Mouse (Mus musculus) 3134 (cell line): ENCODE measurements around the gene Zfp39.
A peak's percentile ranks its signal among the peaks of the same experiment; 100 is the strongest.

Source experiments
- DNase-seq: peaks from one replicate; pipeline ENCODE4 v3.0.0-alpha.2; 2011; ENCODE audit warnings: low spot score; ENCODE audit not compliant: insufficient read length; ENCODE audit errors: extremely low read depth

The Zfp39 gene

GRCm38 (mm10) chr11:58903511-58904409 lies at the start of gene Zfp39:
TSS of gene Zfp39 (minus strand) at chr11:58904225.
- DNase-seq, result peak; percentile 98

DNA sequence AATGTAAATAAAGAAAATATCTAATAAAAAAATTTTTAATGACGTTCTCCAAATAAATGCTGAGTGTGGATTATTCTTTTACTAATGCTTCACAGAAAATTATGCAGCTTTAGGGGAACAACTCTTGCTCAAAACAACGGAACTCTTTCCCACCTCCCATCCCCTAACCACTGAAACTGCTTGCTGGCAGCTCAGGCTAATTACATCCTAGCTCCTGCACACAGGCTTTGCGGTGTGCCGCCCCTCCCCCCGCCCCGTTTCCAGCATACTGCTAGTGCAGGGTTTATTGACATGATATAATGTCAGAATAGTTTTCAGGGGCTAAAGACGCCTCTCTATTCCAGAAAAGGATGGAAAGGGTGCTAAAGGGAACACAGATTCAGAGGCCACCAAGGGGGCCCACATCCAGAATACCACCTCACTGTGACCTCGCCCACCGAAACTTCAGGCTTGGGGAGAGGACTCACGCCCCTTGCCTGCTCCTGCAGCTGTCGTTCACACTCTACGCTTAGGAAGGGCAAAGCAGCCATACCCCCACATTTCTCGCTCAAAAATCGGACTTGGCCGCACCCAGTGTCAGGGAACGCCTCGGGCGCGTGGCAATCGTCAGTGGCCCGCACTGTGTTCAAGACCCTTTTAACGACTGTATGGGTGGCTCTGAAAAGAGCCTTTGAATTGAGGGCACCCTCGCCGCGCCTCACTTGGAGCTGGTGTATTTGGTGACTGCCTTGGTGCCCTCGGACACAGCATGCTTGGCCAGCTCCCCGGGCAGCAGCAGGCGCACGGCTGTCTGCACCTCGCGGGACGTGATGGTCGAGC lies 49.5 kb upstream of the Zfp39 start:
- DNase-seq, result peak; percentile 73

DNA sequence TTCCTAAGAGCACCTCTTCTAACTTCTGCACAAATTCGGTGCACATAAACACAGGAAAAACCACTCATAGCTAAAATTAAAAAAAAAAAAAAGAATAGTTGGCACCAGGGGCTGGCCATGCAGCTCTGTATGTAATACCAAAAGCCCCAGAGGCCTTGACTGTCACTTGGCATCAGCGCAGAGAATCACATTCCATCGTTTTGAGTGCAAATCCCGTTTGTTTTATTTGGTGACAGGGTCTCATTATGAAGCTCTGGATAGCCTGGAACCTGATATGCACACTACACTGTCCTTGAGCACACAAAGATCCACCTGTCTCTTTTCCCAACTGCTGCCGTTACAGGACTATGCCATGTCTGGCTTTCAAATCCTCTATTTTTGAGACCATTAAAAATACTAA lies 47.2 kb upstream of the Zfp39 start:
- no peak for DNase-seq

DNA sequence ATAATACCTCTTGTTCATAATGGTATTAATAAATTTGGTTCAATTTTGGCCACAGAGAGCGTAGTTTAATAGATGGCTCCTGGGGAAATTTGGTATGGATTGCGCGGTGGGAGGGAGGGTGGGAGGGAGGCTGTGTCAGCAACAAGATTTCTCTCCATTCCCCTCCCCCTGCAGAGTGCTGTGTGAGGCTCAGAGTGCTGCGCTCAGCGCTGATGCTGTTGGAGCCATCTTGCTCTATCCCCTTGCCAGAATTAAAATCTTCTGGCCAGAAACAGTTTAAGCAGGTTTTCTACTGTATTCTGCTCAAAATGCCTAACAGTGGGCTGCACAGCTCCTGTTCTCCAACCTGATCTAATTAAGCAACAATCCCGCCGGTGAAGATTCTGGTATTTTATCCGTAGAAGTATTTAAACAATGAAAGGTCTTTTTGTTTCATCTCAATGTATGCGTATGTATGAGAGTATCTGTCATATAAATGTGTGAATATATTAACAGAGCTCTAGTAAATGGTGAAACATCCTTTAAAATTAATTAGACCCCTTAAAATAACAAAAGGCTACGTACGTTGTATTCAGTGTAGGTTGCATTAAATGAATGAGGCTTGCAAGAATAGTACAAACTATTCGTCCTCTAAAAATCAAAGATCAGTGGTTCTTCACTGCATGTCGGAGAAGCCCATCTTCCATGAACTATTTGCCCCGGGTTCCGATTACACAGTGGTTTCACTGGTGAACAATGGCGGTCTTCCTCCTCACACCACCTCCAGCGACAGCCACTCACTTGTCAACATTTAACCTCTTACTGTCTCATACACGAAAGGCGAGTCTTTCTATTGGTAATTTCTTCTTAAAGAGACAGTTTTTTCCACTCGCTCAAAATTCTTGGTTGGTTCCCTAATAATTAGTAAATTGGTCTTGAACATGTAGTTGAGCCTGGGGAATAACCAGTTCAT lies 45.7 kb upstream of the Zfp39 start:
- no peak for DNase-seq

GRCm38 (mm10) chr11:58948542-58949479 lies 44.8 kb upstream of the Zfp39 start, which contains the start of gene Hist3h2ba:
TSS of gene Hist3h2ba (plus strand) at chr11:58948920.
- no peak for DNase-seq

DNA sequence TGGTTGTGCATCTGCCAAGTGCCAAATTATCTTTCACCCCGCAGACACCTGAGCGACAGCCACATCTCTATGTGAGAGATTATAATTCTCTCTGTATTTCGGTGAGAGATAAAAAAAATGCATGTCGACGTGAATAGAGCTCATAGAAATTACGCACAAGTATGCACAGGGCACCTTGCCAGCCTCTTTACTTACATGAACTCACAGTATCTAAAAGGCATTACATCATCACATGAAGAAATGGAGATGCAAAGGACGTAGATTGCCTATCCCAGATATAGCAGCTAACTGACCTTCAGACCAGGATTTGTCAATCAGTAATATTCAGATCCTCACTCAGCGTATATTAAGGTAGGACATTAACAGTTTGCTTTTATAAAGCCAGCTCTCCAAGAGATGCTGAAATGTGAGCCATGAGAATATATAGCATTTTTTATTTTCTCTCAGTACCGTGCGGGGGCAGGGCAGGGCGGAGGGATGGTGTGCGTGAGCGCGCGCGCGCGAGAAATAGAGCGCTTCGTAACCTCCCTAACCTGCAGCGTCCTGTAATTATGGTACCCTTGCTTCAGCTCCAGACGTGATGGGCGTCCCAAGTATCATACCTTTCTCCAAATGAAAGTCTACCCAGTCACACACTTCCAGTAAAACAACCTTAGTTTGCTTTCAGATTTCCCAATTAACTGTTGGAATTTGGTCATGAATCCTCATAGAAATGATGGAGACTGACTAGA lies 43.9 kb upstream of the Zfp39 start:
- no peak for DNase-seq

DNA sequence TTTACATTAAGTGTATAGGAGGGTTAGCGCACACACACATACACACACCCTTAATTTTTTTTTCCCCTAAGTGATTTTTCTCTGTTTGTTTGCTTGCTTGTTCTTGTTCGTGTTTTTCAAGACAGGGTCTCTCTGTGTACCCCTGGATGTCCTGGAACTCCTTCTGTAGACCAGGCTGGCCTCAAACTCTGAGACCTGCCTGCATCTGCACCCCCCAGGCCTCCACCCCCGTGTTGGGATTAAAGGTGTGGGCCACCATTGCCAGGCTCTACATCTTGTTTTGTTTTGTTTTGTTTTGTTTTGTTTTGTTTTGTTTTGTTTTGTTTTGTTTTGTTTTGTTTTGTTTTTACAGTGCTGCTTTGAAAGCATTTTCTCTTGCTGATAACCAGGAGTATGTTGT lies 43.3 kb upstream of the Zfp39 start:
- no peak for DNase-seq

DNA sequence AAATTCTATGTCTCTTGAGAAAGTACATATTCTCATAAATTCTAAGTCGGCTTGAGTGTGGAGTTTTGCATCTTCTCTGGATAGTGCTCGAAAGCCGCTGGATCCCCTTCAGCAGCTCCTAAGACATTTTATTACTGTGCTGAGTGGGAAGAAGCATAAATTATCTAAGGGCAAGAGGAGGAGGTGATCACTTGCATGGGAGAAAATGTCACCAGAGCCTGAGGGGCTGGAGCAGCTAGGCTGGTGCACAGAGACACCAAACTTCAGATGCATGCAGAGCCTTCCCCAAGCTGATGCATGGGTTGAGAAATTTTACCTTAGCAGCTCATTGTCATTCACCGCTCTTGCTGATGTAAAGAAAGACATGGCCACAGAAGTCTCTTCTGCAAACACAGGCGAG lies 40.1 kb upstream of the Zfp39 start:
- no peak for DNase-seq

GRCm38 (mm10) chr11:58939088-58939439 lies 35.0 kb upstream of the Zfp39 start:
- DNase-seq, result no peak

GRCm38 (mm10) chr11:58938322-58939087 lies 34.5 kb upstream of the Zfp39 start, which contains the start of gene Rnf187:
TSS of gene Rnf187 (minus strand) at chr11:58938916.
- peak; percentile 96 for DNase-seq

GRCm38 (mm10) chr11:58937909-58938308 lies 33.9 kb upstream of the Zfp39 start:
- DNase-seq, result no peak

DNA sequence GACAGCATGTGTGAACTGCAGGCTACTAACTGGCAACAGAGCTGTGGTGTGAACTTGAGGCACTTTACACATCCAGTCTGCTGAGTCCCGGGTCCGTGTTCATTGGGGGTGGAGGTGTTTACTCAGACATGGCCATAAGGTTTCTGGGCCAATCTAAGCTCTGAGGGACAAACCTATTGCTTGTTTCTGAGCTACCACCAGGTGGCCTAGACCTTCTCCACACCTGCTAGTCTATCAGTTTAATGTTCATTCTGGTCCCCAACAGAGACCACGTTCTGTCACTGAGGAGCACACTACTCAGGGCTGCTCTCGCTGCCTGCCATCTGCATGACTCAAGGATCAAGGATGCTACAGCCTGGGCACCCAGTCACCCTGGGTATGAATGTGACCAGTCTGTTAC lies 27.6 kb upstream of the Zfp39 start:
- DNase-seq, result no peak

GRCm38 (mm10) chr11:58930254-58930653 lies 26.2 kb upstream of the Zfp39 start:
- DNase-seq, result no peak

DNA sequence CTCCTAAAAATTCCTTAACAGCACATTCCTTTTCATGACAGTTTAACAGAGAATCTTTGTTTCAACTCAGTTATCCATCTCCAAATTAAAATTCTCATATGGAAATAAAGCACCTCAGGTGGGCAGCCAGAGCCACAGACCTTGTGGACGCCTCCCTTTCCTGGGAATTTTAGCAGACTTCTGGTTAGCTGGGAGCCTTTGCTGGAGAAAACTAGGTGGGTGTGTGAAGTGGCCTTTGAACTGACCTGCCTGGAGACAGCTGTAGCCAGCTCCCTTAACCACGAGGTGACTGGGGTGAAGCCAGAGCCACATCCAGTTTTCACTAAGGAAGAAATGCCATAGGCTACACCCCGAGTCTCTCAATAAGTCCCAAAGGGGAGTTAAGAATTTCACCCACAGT lies 25.6 kb upstream of the Zfp39 start:
- DNase-seq, result no peak

DNA sequence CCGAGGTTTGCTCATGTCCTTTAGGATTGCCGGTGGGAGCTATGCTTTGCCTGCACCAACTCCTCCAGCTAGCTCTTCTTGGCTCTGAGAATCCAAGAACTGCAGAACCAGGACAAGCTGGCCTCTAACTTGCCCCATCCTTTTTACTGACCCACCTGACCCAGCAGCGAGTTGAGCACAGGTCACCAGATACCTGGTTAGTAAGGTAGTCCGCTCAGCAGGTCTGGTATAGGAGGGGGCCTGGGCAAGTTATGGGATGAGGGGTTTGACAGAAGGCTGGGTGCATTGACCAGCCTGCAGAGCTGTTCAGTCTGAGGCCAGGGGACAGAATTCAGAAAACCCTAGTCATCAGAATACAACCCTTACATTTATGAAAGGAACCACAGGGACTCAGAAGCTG lies 25.0 kb upstream of the Zfp39 start:
- no peak for DNase-seq

GRCm38 (mm10) chr11:58927790-58928651 lies 24.0 kb upstream of the Zfp39 start:
- peak; percentile 54 for DNase-seq

GRCm38 (mm10) chr11:58927053-58927452 lies 23.0 kb upstream of the Zfp39 start:
- DNase-seq, result no peak
